Mouse (Mus musculus) lung, embryonic 15.5 days (tissue): ENCODE measurements around the gene Gsc. TPM values are rescaled to one million over a fixed set of nuclear protein-coding genes. Genes with fewer than 3 reads are reported as not detected.

Source experiments
- ATAC-seq: fragments of 200-750 bp; cut with Nextera tagmentation; 2 replicates; pipeline ENCODE4 v1.8.0; 2017; ENCODE audit warnings: moderate number of reproducible peaks, borderline replicate concordance; ENCODE audit not compliant: low FRiP score, low TSS enrichment; ENCODE audit errors: extremely low read depth
- H3K27ac ChIP-seq: fragments of 300-500 bp; sonication (generic); 2 replicates; pipeline ENCODE4 v1.5.1; 2015; ENCODE audit warnings: moderate library complexity, mild to moderate bottlenecking, inconsistent platforms
- H3K27me3 ChIP-seq: fragments of 300-500 bp; sonication (generic); 2 replicates; pipeline ENCODE4 v1.6.1; 2015; ENCODE audit warnings: inconsistent platforms
- H3K36me3 ChIP-seq: fragments of 300-500 bp; sonication (generic); 2 replicates; pipeline ENCODE4 v1.6.1; 2015; ENCODE audit warnings: inconsistent platforms
- H3K4me1 ChIP-seq: fragments of 300-500 bp; sonication (generic); 2 replicates; pipeline ENCODE4 v1.6.1; 2015; ENCODE audit warnings: inconsistent platforms
- H3K4me2 ChIP-seq: fragments of 300-500 bp; sonication (generic); 2 replicates; pipeline ENCODE4 v1.6.1; 2015; ENCODE audit warnings: inconsistent platforms, mild to moderate bottlenecking, moderate library complexity
- H3K4me3 ChIP-seq: fragments of 300-500 bp; sonication (generic); 2 replicates; pipeline ENCODE4 v1.5.1; 2015; ENCODE audit warnings: mild to moderate bottlenecking, inconsistent platforms
- H3K9ac ChIP-seq: fragments of 300-500 bp; sonication (generic); 2 replicates; pipeline ENCODE4 v1.6.1; 2015; ENCODE audit warnings: inconsistent platforms
- H3K9me3 ChIP-seq: fragments of 300-500 bp; sonication (generic); 2 replicates; pipeline ENCODE4 v1.6.1; 2016; ENCODE audit warnings: inconsistent platforms
- WGBS: fragments of 180-500 bp; shearing (Covaris S2); methylation state at CpG from one replicate; pipeline ENCODE4 v1.1.7; 2015; 5-methylcytosine and 5-hydroxymethylcytosine counted together
- polyA plus RNA-seq: library from polyadenylated mRNA; unstranded; fragments of >200 nt; fragmentation: Nextera tagmentation; extraction: Ambion mirVana; gene quantifications from 2 replicates; pipeline ENCODE4 v1.2.1, GENCODE M21; 2015

Gene Gsc
- polyA plus RNA-seq, 1 experiment from 2014 or later: 0.31 TPM

DNA sequence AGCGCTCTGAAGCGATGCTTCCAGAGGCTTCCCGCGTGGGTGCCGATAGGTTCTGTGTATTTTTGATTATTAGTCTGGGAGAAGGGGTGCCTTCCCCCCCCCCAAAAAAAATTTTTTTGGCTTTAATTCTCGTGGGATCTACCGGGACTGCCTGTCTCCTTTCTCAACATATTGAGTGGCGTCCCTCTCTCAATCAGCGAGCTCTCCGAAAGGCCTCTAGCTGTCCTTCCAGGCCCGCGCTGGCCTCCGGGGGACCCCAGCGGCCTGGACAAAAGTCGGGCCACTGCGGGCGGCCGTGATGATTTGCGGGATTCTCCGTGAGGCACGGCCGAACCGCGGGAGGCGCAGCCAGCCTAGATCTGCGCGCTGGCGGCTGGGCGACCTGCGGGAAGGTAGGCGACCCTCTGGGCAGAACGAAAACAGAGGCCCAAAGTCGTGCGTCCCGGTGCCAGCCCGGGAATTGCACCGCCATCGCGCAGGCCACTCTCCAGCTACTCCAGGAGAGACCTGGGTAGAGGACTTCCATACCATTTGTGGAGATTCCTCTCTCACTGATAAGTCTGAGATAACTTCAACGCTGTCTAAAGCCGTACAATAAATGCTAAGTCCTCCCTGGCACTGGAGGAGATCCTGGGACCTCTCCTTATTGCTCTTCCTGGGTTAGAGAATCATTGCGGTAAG is 1.2 kb upstream of the Gsc start:
- no peak overlapping the region for H3K9ac ChIP-seq
- peaks cover 27% of the 10 kb centered on the region for H3K4me1 ChIP-seq
- ATAC-seq: no peak
- no peak overlapping the region for H3K27ac ChIP-seq
- H3K9me3 ChIP-seq: no peaks in the 10 kb centered on the region
- no peaks in the 10 kb centered on the region for H3K36me3 ChIP-seq
- H3K4me2 ChIP-seq: 0 out of 2 replicates have a peak overlapping the region, but pooled peaks have one; percentile 99
- whole genome bisulfite sequencing: 2% methylated on average over 42 of the region's 42 CpGs
- H3K4me3 ChIP-seq: peak overlapping the region; percentile 11; the same call in 1 of the 2 replicates
- H3K27me3 ChIP-seq: peaks cover 97% of the 10 kb centered on the region

DNA sequence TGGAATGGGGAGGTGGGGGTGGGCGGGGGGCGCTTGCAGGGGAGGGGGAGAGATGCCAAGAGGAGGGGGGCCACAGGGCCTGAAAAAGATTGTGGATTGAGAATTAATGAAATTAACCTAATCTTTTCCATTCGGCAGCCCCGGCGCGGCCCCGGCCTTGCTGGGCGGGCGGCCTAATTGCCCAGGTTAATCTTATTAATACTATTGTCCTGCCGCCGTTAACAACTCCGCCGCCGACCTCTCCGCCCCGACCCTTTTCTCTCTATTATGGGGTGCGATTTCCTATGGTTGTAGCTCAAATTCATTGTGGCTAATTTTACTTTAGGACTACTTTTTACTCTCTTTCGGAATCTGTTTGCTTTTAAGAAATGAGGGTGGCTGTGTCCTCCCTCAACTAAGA is 362 bp upstream of the Gsc start:
- H3K36me3 ChIP-seq: no peaks in the 10 kb centered on the region
- peak overlapping the region; percentile 99 for H3K4me2 ChIP-seq
- H3K4me3 ChIP-seq: peak overlapping the region; percentile 49
- WGBS: under 1% methylated on average over 16 of the region's 18 CpGs
- H3K9me3 ChIP-seq: no peaks in the 10 kb centered on the region
- ATAC-seq: no peak
- no peak overlapping the region for H3K9ac ChIP-seq
- no peak overlapping the region for H3K27ac ChIP-seq
- peaks cover 27% of the 10 kb centered on the region for H3K4me1 ChIP-seq
- H3K27me3 ChIP-seq: peaks cover 99% of the 10 kb centered on the region

DNA sequence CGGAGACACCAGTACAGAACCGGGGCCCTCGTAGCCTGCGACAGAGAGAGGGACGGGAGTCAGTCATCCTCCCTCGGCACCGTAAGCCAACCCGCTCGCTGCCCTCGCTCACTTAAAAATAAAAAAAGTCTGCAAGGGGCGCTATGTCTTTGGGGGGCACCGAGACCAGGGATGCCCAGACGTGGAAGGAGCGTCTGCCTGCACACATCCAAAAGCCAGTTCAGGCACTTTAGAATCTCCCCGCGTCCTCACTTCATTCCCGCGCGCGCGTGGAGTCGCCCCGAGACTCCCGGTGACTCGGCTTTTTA is 958 bp downstream of the Gsc start:
- peak overlapping the region; percentile 49 for H3K4me3 ChIP-seq
- no peak for ATAC-seq
- peaks cover 27% of the 10 kb centered on the region for H3K4me1 ChIP-seq
- H3K27me3 ChIP-seq: peaks cover 95% of the 10 kb centered on the region
- H3K36me3 ChIP-seq: no peaks in the 10 kb centered on the region
- under 1% methylated on average over 25 of the region's 25 CpGs for WGBS
- no peak overlapping the region for H3K27ac ChIP-seq
- no peak overlapping the region for H3K9ac ChIP-seq
- H3K4me2 ChIP-seq: peak overlapping the region; percentile 99
- H3K9me3 ChIP-seq: no peaks in the 10 kb centered on the region

DNA sequence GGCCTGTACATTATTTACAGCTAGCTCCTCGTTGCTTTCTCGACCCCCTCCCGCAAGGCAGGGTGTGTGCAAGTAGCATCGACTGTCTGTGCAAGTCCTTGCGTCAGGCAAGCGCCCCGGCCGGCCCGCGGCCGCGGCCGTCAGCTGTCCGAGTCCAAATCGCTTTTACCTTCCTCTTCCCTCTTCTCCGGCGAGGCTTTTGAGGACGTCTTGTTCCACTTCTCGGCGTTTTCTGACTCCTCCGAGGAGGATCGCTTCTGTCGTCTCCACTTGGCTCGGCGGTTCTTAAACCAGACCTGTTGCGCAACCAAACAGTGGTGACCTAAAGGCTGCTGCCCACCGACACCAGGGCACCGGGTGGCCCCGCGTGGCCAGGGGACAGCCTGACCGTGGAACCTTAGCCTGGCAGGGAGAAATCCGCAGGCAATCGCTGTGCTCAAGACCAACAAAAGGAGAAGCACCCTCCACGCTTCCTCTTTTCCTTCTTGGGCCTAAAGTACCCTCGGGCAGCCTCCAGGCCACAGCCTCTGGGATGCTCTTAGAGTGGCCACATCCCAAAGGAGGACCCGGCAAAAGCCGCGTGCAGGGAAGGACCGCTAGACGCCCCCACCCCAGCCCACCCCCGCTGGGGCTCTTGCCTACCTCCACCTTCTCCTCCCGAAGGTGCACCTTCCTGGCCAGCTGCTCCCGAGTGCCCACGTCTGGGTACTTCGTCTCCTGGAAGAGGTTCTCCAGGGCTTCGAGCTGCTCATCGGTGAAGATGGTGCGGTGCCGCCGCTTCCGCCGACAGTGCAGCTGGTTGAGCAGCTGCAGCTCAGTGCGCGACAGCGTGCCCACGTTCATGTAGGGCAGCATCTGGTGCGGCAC is 1.5 kb downstream of the Gsc start:
- H3K4me1 ChIP-seq: peaks cover 27% of the 10 kb centered on the region
- WGBS: 2% methylated on average over 57 of the region's 57 CpGs
- peak overlapping the region; percentile 49 for H3K4me3 ChIP-seq
- no peaks in the 10 kb centered on the region for H3K36me3 ChIP-seq
- no peak for ATAC-seq
- H3K9me3 ChIP-seq: no peaks in the 10 kb centered on the region
- H3K27ac ChIP-seq: no peak overlapping the region
- no peak overlapping the region for H3K9ac ChIP-seq
- peak overlapping the region; percentile 99 for H3K4me2 ChIP-seq
- H3K27me3 ChIP-seq: peaks cover 93% of the 10 kb centered on the region

DNA sequence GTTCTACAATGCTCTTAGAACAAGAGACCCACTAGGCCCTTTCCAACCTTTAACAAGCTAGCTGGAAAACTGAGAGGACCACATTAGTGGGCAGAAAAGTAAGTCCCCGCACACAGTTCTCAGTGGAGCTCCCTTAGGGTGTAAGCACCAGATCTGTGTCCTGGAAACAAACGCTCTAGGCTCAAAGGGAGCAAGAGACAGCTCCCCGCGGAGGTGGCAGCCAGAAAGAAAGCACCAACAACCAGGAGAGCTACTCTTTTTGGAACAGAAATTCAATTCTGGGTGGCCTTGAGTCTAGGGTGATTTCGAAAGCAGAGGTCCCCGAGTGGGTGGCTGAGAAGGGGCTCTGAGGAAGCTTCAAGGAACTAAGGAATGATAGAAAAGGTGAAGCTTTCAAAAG is 2.5 kb downstream of the Gsc start:
- peaks cover 27% of the 10 kb centered on the region for H3K4me1 ChIP-seq
- no peak overlapping the region for H3K4me3 ChIP-seq
- H3K4me2 ChIP-seq: no peak overlapping the region
- 32% methylated on average over 6 of the region's 6 CpGs for WGBS
- peaks cover 88% of the 10 kb centered on the region for H3K27me3 ChIP-seq
- no peak overlapping the region for H3K27ac ChIP-seq
- H3K9me3 ChIP-seq: no peaks in the 10 kb centered on the region
- no peak for ATAC-seq
- H3K9ac ChIP-seq: no peak overlapping the region
- H3K36me3 ChIP-seq: no peaks in the 10 kb centered on the region

DNA sequence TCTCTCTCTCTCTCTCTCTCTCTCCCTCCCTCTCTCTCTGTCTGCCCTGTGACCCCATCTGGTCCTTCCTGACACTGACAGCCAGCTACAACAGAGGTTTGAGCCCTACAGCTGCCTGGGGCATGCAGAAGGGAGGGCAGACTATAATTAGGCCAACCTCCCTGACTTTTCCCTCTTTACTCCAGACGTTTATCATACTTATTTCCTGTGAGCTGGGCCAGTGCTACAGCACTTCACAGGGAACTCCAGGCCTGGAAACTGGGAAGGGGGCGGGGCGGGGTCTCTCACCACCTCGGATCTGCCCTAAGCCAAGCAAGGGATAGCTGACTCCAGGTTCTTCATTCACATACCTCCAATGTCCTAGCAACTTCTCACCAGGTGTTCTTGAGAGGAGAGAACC is 4.3 kb downstream of the Gsc start:
- no peaks in the 10 kb centered on the region for H3K9me3 ChIP-seq
- no peak overlapping the region for H3K27ac ChIP-seq
- H3K4me2 ChIP-seq: no peak overlapping the region
- peaks cover 22% of the 10 kb centered on the region for H3K4me1 ChIP-seq
- no peaks in the 10 kb centered on the region for H3K36me3 ChIP-seq
- ATAC-seq: no peak; the same call in 1 of the 2 replicates
- H3K9ac ChIP-seq: no peak overlapping the region
- WGBS: 3% methylated on average over 4 of the region's 4 CpGs
- H3K4me3 ChIP-seq: no peak overlapping the region
- peaks cover 72% of the 10 kb centered on the region for H3K27me3 ChIP-seq

DNA sequence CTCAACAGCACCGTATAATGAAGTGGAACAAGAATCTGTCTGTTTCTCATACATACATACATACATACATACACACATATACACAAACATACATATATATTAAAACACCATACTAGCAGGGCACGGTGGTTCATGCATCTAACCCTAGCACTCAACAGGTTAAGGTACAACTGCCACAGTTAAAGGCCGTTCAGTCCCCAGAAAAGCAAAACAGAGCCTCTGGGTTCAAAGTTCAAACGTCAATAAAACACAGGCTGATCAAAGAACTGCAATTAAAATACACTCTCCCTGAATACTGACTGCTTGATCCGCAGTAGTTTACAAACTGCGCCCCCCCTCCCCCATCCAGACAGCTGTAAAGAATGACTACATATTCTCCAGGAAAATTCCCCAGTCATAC is 5.8 kb downstream of the Gsc start:
- Histone ChIP-seq H3K27me3 (peaks cover 59% of the 10 kb centered on the region), H3K9ac (no peak overlapping the region), H3K4me1 (peaks cover 12% of the 10 kb centered on the region), H3K36me3 (no peaks in the 10 kb centered on the region), H3K27ac (no peak overlapping the region), H3K9me3 (no peaks in the 10 kb centered on the region), H3K4me3 (no peak overlapping the region), H3K4me2 (no peak overlapping the region)
- WGBS: 46% methylated on average over 6 of the region's 6 CpGs
- no peak for ATAC-seq

DNA sequence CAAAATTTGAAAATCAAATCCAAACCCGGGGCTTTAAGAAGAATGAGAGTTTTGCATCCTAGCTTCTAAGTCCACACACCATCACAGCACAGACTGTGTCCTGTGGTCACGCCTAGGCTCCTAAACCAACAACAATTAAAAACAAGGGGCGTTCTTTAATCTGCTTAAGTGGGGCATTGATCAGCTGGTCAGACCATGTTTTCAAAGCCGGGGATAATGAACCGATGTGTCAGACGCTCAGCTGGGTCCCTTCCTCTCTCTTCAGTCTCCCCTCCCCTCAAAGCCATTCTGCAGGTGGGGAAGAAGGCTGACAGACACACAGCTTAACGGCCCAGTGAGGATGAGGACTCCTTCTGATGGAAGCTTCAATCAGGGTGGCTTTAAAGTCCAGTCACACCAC is 6.2 kb downstream of the Gsc start:
- WGBS: 39% methylated on average over 7 of the region's 7 CpGs
- no peak for ATAC-seq
- no peaks in the 10 kb centered on the region for H3K36me3 ChIP-seq
- no peaks in the 10 kb centered on the region for H3K9me3 ChIP-seq
- peaks cover 8% of the 10 kb centered on the region for H3K4me1 ChIP-seq
- peaks cover 54% of the 10 kb centered on the region for H3K27me3 ChIP-seq
- H3K27ac ChIP-seq: no peak overlapping the region
- H3K4me2 ChIP-seq: no peak overlapping the region
- no peak overlapping the region for H3K9ac ChIP-seq
- no peak overlapping the region for H3K4me3 ChIP-seq

DNA sequence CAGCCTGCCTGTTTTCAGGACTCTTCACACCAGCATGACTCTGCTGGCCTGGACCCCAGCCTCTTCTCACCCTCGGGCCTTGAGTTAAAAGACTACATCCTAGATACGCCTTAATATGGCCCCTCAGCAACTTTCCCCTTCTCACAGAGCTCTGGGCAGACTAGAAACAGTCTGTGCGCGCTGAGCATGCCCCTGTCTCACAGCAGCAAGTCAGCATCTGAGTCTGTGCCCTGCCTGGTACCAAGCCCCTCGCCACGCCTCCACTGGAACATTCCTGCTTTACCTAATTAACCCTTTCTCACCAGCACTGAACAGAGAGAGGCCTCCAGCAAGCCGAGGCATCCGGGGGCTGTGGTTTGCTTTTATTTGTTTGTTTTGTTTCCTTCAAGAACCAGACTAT is 11.8 kb downstream of the Gsc start:
- Histone ChIP-seq H3K27ac (no peak overlapping the region), H3K4me2 (no peak overlapping the region), H3K4me1 (0 out of 2 replicates have a peak, but pooled peaks cover 3% of the 10 kb centered on the region), H3K9me3 (no peaks in the 10 kb centered on the region), H3K9ac (no peak overlapping the region), H3K36me3 (no peaks in the 10 kb centered on the region), H3K27me3 (peaks cover 12% of the 10 kb centered on the region; the same call in 1 of the 2 replicates), H3K4me3 (no peak overlapping the region)
- ATAC-seq: no peak
- WGBS: 20% methylated on average over 8 of the region's 8 CpGs

DNA sequence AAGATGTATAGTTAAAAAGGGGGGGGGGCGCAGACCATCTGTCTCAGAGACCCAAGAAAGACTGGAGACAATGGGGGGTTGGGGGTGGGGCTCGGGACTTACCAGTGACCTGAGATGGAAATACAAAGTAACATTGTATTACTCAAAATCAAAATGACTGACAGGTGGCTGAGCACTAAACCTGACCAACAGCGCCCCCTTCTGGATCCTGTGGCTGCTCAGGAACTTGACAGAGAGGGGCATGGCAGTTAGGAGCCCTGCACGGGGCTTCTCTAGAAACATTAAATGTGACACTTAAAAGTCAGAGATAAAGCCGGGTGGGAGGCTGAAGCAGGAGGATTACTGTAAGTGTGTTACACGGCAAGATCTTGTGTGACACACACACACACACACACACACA is 13.8 kb downstream of the Gsc start:
- Histone ChIP-seq H3K9me3 (no peaks in the 10 kb centered on the region), H3K27ac (no peak overlapping the region), H3K9ac (no peak overlapping the region), H3K4me3 (no peak overlapping the region), H3K4me2 (no peak overlapping the region), H3K27me3 (peaks cover 4% of the 10 kb centered on the region; the same call in 1 of the 2 replicates), H3K36me3 (no peaks in the 10 kb centered on the region), H3K4me1 (0 out of 2 replicates have a peak, but pooled peaks cover 3% of the 10 kb centered on the region)
- no peak for ATAC-seq
- 54% methylated on average over 6 of the region's 6 CpGs for WGBS

DNA sequence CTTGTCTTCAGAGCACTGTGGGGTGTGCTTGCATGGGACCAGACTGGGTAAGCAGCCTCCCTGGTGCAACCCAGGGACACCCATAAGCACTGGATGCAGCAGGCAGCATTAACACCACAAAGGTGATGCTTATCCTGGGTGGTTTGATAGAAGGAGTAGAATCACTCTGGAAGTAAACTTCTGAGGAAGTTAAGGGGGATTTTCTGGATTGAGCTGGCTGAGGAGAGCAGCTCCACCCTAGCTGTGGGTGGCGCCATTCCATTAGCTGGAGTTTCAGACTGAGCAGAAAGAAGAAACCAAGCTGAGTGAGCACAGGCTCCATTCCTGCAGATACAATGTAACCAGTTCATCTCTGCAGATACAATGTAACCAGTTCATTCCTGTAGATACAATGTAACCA is 20.1 kb downstream of the Gsc start:
- H3K4me1 ChIP-seq: no peaks in the 10 kb centered on the region
- ATAC-seq: no peak
- H3K9ac ChIP-seq: no peak overlapping the region
- H3K4me3 ChIP-seq: no peak overlapping the region
- H3K9me3 ChIP-seq: no peaks in the 10 kb centered on the region
- no peak overlapping the region for H3K4me2 ChIP-seq
- no peaks in the 10 kb centered on the region; the same call in 1 of the 2 replicates for H3K27me3 ChIP-seq
- no peak overlapping the region for H3K27ac ChIP-seq
- no peaks in the 10 kb centered on the region for H3K36me3 ChIP-seq
- WGBS: 71% methylated on average over 1 of the region's 1 CpGs

DNA sequence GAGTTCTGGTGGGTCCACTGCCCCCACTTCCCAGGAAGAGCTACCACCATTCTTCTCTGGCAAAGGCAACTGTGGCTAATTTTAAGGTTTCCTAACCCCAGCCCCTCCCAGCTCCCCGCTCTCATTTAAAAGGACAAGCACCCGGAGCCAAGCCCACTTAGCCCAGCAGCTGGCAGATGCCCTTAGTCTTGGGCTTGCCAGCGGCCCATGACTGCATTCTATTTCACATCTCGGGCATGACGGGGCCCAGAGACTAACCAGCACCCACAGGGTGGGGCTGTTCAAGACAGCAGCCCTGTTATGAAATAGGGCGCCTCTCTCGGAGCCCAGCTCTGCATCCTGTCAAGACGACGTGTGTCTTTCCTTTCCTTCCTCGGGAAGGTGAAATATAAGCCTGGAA is 22.9 kb downstream of the Gsc start:
- Histone ChIP-seq H3K36me3 (no peaks in the 10 kb centered on the region), H3K4me1 (no peaks in the 10 kb centered on the region), H3K27ac (no peak overlapping the region), H3K9me3 (no peaks in the 10 kb centered on the region), H3K4me2 (no peak overlapping the region), H3K9ac (no peak overlapping the region), H3K27me3 (no peaks in the 10 kb centered on the region), H3K4me3 (no peak overlapping the region)
- WGBS: 73% methylated on average over 10 of the region's 10 CpGs
- no peak for ATAC-seq
